Mouse (Mus musculus) kidney, embryonic 14.5 days (tissue): ENCODE measurements around the gene Zfp428. TPM values are rescaled to one million over a fixed set of nuclear protein-coding genes. Genes with fewer than 3 reads are reported as not detected.
"Not testable (repeated sequence)": the region's sequence is repeated elsewhere in the genome, so short reads cannot be mapped to it uniquely, and the experiment has no call there.

ENCODE experiments used
- ATAC-seq: fragments of 200-750 bp; cut with Nextera tagmentation; 2 replicates; pipeline ENCODE4 v1.8.0; 2017; ENCODE audit warnings: moderate number of reproducible peaks, mild to moderate bottlenecking, moderate TSS enrichment, moderate library complexity; ENCODE audit not compliant: low FRiP score, low TSS enrichment
- H3K27ac ChIP-seq: fragments of 300-500 bp; sonication (generic); 2 replicates; pipeline ENCODE4 v1.5.1; 2014; ENCODE audit warnings: low read depth, mild to moderate bottlenecking, low read length, moderate library complexity, mixed read lengths
- H3K27me3 ChIP-seq: fragments of 300-500 bp; sonication (generic); 2 replicates; pipeline ENCODE4 v1.6.1; 2014; ENCODE audit warnings: mild to moderate bottlenecking, low read length; ENCODE audit not compliant: control insufficient read depth, insufficient read depth
- H3K36me3 ChIP-seq: fragments of 300-500 bp; sonication (generic); 2 replicates; pipeline ENCODE4 v1.6.1; 2014; ENCODE audit warnings: low read length, mixed read lengths; ENCODE audit not compliant: control insufficient read depth, insufficient read depth
- H3K4me1 ChIP-seq: fragments of 300-500 bp; sonication (generic); 2 replicates; pipeline ENCODE4 v1.6.1; 2014; ENCODE audit warnings: low read length, mixed read lengths; ENCODE audit not compliant: control insufficient read depth, insufficient read depth
- H3K4me2 ChIP-seq: fragments of 300-500 bp; sonication (generic); replicated peaks from 2 replicates; pipeline ENCODE4 v1.6.1; 2014; ENCODE audit warnings: low read depth, mild to moderate bottlenecking, low read length
- H3K4me3 ChIP-seq: fragments of 300-500 bp; sonication (generic); 2 replicates; pipeline ENCODE4 v1.5.1; 2014; ENCODE audit warnings: mild to moderate bottlenecking, low read length
- H3K9ac ChIP-seq: fragments of 300-500 bp; sonication (generic); 2 replicates; pipeline ENCODE4 v1.6.1; 2014; ENCODE audit warnings: low read depth, mild to moderate bottlenecking, low read length, moderate library complexity
- H3K9me3 ChIP-seq: fragments of 300-500 bp; sonication (generic); 2 replicates; pipeline ENCODE4 v1.6.1; 2016; ENCODE audit warnings: low read length; ENCODE audit not compliant: control insufficient read depth
- WGBS: fragments of 180-500 bp; shearing (Covaris S2); extraction: QIAGEN DNeasy Blood & Tissue Kit; methylation state at CpG from one replicate; pipeline ENCODE4 v1.1.7; 2014; 5-methylcytosine and 5-hydroxymethylcytosine counted together
- polyA plus RNA-seq: library from polyadenylated mRNA; unstranded; fragments of >200 nt; fragmentation: Nextera tagmentation; extraction: Ambion mirVana; gene quantifications from 2 replicates; pipeline ENCODE4 v1.2.1, GENCODE M21; 2014

The Zfp428 gene
- polyA plus RNA-seq, 1 experiment from 2014 or later = 54.5 TPM

DNA sequence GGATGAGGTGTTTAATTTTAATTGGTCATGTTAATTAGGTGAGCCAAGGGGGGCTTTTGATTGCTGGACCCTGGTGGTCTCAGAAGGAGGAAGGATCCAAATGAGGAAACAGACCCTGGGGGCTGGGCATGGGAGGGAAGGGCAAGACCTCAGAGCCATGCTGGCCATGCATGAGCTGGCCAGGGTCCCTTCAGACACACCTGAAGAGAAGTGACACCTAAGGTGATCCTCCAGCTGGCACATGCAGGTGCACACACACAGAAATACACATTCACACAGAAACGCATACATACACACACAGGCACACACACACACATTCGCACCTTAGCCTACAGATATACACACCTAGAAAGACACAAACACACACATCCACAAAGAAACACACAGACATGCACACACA lies 27.1 kb upstream of the Zfp428 start:
- peaks cover 8% of the 10 kb centered on the region; the same call in 1 of the 2 replicates for H3K4me1 ChIP-seq
- WGBS = 95% methylated on average over 2 of the region's 2 CpGs
- H3K27me3 ChIP-seq = peaks cover 4% of the 10 kb centered on the region; the same call in 1 of the 2 replicates
- H3K27ac ChIP-seq = no peak overlapping the region
- ATAC-seq = no peak
- H3K4me3 ChIP-seq = no peak overlapping the region
- H3K9me3 ChIP-seq = no peaks in the 10 kb centered on the region
- no peak overlapping the region for H3K4me2 ChIP-seq
- no peak overlapping the region for H3K9ac ChIP-seq
- H3K36me3 ChIP-seq = no peaks in the 10 kb centered on the region

DNA sequence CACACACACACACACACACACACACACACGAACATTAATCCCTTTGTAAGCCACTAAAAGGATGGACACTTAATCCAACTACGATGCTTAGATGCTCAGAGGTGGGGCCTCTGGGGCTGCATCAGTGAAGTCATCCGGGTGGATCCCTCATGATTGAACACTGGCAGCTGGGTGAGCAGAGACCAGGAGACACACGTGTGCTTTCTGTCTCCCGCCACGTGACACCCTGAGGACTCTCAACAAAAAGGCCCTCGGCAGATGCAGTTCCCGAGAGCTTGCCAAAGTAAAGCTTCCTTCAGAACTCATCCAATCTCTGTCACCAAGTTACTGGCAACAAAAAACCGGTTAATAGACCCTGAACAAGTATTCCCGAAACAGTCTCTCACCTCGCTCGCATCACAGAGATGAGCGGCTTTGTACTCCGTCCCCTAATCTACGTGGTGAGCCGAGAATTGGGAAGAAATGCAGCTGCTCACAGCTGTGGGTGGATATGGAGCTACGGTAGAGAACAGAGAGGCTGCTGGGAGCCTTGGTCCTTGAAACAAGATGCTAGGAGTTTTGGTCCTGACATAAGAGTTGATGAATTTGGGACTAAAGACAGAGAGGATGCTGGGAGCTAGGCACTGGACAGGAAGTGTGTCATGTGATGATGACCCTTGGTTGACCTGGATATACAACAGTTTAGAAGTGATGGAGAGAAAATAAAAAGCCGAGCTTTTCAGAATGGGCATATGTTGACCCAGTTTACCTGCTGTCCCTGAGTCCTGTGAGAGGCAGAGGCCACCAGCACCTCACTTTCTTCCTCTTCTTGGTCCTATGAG lies 26.5 kb upstream of the Zfp428 start:
- no peaks in the 10 kb centered on the region for H3K36me3 ChIP-seq
- peaks cover 4% of the 10 kb centered on the region; the same call in 1 of the 2 replicates for H3K27me3 ChIP-seq
- no peak overlapping the region for H3K27ac ChIP-seq
- H3K4me1 ChIP-seq = peaks cover 8% of the 10 kb centered on the region; the same call in 1 of the 2 replicates
- no peak for ATAC-seq
- WGBS = 57% methylated on average over 18 of the region's 18 CpGs
- no peaks in the 10 kb centered on the region for H3K9me3 ChIP-seq
- H3K4me2 ChIP-seq = peak overlapping the region; percentile 97; the same call in 1 of the 2 replicates
- H3K4me3 ChIP-seq = 0 out of 2 replicates have a peak overlapping the region, but pooled peaks have one; percentile 61
- H3K9ac ChIP-seq = no peak overlapping the region

DNA sequence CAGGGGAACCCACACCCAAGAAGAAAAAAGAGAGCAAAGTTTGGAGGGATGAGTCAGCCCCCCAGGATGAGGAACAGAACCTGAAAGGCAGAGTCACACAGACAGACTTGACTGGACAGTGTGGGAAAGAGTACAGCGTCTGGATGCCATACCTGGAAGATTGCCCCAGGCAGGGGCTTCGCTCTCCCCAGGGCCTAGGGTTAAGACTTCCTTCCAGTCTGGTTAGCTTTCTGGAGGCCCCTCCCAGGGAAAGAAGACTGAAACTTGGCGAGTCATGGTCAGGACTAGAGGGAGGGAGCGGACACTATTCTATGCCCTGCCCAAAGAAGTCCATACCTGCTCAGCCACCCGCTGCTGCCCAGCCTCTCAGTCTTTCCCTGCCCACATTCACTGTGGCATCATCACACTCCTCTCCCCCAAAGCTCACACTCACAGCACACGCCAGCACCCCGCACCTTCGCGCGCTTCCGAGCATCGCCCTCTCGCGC lies 25.8 kb upstream of the Zfp428 start:
- H3K4me2 ChIP-seq = peak overlapping the region; percentile 97
- peaks cover 4% of the 10 kb centered on the region; the same call in 1 of the 2 replicates for H3K27me3 ChIP-seq
- peak; percentile 30 for ATAC-seq
- H3K4me3 ChIP-seq = peak overlapping the region; percentile 61
- no peaks in the 10 kb centered on the region for H3K9me3 ChIP-seq
- peak overlapping the region; percentile 71; the same call in 1 of the 2 replicates for H3K9ac ChIP-seq
- peaks cover 8% of the 10 kb centered on the region; the same call in 1 of the 2 replicates for H3K4me1 ChIP-seq
- no peak overlapping the region for H3K27ac ChIP-seq
- no peaks in the 10 kb centered on the region for H3K36me3 ChIP-seq
- 14% methylated on average over 14 of the region's 14 CpGs for WGBS

DNA sequence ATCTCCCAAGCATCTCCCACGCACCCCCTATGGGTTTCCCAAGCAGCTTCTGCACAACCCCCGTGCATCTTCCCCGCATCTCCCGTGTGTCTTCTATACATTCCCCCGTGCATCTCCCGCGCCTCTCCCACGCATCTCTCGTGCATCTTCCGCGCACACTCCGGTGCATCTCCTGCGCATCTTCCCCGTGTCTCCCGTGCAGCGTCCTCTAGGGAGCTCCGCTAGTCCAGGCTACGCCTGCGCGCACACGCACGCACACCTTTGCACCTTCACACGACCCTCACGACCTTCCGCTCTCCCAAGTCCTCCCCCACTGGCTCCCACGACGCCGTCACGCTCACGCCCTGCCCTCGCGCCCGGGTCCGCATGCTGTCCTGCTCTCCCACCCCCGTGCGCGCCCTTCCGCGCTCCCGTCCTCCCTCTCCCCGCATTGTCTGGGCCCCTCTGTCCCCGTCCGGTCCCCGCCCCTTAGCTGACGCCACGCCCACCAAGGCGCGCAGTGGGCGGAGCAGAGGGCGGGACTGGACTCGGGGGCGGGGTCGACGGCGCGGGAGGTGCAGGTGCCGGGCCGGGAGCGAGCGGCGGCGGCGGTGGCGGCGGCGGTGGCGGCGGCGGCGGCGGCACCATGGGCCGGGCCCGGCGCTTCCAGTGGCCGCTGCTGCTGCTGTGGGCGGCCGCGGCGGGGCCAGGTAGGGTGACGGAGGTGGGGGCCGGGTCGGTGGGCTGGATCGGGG lies 25.2 kb upstream of the Zfp428 start, which contains the start of gene Cadm4:
Gene Cadm4, plus strand, starts transcription at position 550 of the 734 bp plus-strand sequence.
- Histone ChIP-seq H3K9me3 (no peaks in the 10 kb centered on the region), H3K36me3 (no peaks in the 10 kb centered on the region), H3K4me2 (peak within 1 kb of the TSS; percentile 97), H3K9ac (peak within 1 kb of the TSS; percentile 71), H3K27me3 (peaks cover 4% of the 10 kb centered on the region; the same call in 1 of the 2 replicates), H3K4me3 (peak within 1 kb of the TSS; percentile 61), H3K4me1 (peaks cover 14% of the 10 kb centered on the region; the same call in 1 of the 2 replicates), H3K27ac (no peak within 1 kb of the TSS)
- ATAC-seq = peak; percentile 84
- 1% methylated on average over 71 of the region's 83 CpGs for WGBS

DNA sequence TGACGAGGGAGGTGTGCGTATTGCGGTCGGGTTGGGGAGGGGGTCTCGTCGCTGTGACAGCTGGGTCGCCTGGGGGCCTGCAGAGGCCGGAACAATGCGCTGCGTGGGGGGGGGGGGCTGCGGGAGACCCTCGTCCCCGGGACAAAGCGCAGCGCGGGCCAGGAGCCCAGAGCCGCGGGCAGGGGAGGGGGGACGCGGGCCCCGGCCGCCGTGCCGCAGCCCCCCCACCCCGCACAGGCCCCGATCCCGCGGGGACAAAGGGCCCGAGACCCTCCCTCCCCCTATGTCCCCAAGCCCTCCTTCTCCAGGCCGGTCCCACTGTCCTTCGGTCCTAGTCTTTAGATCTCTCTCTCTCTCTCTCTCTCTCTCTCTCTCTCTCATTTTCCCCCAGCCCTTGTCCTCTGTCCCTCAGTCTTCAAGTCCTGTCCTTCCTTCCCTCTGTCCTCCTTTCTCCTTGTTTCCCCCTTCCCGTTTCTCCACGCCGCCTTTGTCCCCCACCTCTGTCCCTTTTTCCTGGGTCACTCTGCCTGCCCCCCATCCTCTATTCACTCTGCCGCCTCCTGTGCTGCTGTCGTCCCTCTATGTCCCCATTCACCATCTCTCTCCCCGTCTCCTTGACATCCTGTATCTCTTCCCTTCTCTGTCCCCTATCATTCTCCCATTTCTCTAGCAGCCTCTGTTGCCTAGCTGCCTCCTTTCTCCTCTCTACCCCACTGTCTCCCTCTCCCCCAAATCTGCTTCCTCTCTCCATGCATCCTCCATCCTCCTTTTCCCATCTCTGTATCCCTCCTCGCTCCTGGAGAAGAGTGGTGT lies 24.4 kb upstream of the Zfp428 start:
- Histone ChIP-seq H3K4me3 (peak overlapping the region; percentile 61), H3K27ac (no peak overlapping the region), H3K9me3 (no peaks in the 10 kb centered on the region), H3K4me1 (peaks cover 17% of the 10 kb centered on the region; the same call in 1 of the 2 replicates), H3K9ac (peak overlapping the region; percentile 71), H3K4me2 (peak overlapping the region; percentile 97), H3K27me3 (peaks cover 4% of the 10 kb centered on the region; the same call in 1 of the 2 replicates), H3K36me3 (no peaks in the 10 kb centered on the region)
- ATAC-seq = 0 out of 2 replicates have a peak, but pooled peaks have one; percentile 5
- 6% methylated on average over 11 of the region's 38 CpGs for WGBS

DNA sequence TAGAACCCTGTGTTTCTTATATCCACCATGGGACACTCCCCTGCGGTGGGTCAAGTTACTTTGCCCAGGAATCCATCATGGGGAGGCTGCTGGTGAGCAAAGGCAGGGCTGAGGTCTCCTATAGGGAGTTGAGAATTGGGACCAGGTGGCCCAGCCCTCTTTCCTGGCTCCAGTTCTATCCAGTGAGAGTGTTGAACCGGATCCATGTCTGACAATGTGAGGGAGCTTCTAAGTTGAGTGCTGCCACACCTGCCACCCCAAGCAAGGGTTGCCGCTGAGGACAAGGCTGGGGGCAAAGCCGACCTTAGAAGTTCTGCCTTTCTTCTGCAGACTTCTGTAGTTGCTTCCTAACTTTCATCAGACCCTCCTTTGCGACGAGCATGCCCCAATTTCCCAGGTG lies 23.5 kb upstream of the Zfp428 start:
- H3K36me3 ChIP-seq, H3K9ac ChIP-seq, ATAC-seq, H3K27ac ChIP-seq, H3K27me3 ChIP-seq, H3K9me3 ChIP-seq, H3K4me3 ChIP-seq: not testable (repeated sequence)
- peaks cover 17% of the 10 kb centered on the region; the same call in 1 of the 2 replicates for H3K4me1 ChIP-seq
- WGBS = 47% methylated on average over 6 of the region's 6 CpGs
- H3K4me2 ChIP-seq = 0 out of 2 replicates have a peak overlapping the region, but pooled peaks have one; percentile 97

DNA sequence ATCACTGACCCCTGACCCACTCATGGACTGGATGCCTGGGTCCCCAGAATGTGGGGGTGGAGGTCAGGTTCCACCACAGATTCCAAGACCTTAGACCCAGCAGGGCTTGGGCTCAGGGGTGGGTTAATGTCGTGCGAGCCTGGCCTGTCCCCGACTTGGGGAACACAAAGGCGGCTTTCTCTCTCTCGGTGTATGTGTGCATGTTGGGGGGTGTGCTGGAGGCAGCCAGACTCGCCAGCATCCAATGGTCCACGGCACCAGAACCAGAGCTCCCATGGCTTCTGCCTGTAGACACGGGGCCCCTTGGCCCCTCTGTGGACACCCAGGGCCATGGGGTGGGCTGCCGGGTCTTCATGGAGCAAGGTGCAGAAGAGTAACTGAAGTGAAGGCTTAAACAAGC lies 21.3 kb upstream of the Zfp428 start:
- Histone ChIP-seq H3K4me2 (no peak overlapping the region), H3K9ac (no peak overlapping the region)
- ATAC-seq = no peak

DNA sequence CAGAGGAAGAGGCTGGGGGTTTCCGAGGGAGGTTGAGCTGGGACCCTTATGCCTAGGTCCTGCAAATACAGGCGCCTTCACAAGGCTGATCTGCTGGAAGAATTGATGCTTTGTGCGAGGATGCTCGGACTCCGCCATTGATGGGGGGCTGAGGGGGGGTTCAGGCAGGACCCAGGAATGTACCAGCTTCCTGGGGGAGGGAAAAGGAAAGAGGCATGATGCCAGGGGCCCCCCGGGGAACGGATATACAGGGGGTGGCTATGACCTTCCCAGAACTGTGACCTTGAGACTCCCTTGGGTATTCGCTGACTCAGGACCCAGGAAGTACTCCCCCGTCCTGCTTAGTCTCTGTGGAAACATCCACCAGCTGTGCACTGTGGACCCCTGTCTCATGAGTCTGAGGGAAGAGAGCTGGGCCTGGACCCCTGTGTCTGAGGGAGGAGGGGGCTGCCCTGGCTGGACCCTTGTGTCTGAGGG lies 20.1 kb upstream of the Zfp428 start:
- peak; percentile 41; the same call in 1 of the 2 replicates for ATAC-seq

More for the DNA sequence above, 21.3 kb upstream of the Zfp428 start:
- Histone ChIP-seq H3K27ac (no peak overlapping the region), H3K9me3 (no peaks in the 10 kb centered on the region), H3K4me3 (no peak overlapping the region), H3K36me3 (no peaks in the 10 kb centered on the region), H3K27me3 (peaks cover 4% of the 10 kb centered on the region; the same call in 1 of the 2 replicates), H3K4me1 (peaks cover 17% of the 10 kb centered on the region; the same call in 1 of the 2 replicates)
- WGBS = 84% methylated on average over 9 of the region's 9 CpGs

More for the DNA sequence above, 20.1 kb upstream of the Zfp428 start:
- no peak overlapping the region for H3K9ac ChIP-seq
- H3K27ac ChIP-seq = no peak overlapping the region
- 35% methylated on average over 9 of the region's 9 CpGs for WGBS
- H3K9me3 ChIP-seq = no peaks in the 10 kb centered on the region
- no peak overlapping the region for H3K4me2 ChIP-seq
- H3K36me3 ChIP-seq = no peaks in the 10 kb centered on the region
- H3K4me3 ChIP-seq = no peak overlapping the region
- H3K27me3 ChIP-seq = peaks cover 4% of the 10 kb centered on the region; the same call in 1 of the 2 replicates
- peaks cover 9% of the 10 kb centered on the region; the same call in 1 of the 2 replicates for H3K4me1 ChIP-seq
